Mouse (Mus musculus) naive thymus-derived CD4-positive, alpha-beta T cell, adult 2 months (primary cell): ENCODE data around the gene Homer1.
A peak's percentile ranks its signal among the peaks of the same experiment; 100 is the strongest.

ENCODE experiments used
- DNase-seq: peaks from one replicate; pipeline ENCODE4 v3.0.0-alpha.2; 2011; ENCODE audit warnings: low read depth

Homer1 gene

GRCm38 (mm10) chr13:93340555-93341278, 41.3 kb downstream of the Homer1 start:
- DNase-seq, result peak; percentile 47

DNA sequence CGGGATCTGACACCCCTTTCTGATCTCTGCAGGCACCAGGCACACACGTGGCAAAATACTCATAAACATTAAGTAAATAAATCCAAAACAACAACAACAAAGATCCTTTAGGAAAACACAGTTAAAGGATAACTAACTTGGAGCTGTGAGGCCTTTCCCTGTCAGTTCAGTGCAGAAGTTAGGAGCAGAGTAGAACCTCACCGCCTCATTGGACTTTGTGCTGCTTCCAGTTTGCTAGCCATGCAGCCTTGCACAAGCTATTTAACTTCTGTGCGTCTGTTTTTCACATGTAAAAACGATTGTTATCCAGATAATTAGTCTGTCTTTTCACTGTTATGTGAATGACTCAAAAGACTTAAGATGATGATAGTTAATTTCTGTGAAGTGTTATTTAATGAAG, 43.2 kb downstream of the Homer1 start:
- no peak for DNase-seq

DNA sequence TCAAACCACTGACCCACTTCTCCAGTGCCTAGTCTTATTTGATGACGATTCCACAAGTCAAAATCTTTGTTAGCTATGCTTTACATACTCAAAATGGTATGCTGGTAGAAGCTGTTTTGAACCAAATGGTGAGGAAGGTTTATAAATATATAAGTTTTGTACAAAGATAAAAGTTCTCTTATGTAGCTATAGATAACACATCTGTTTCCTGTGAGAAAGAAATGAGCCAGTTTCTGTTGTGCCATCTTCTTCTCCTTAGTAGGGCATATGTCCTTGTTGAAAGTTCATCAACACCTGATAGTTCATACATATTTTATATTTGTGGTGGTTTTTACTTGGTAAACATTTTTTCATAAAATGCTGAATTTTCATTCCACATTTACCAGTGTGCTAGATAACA, 45.0 kb downstream of the Homer1 start:
- DNase-seq, result no peak

DNA sequence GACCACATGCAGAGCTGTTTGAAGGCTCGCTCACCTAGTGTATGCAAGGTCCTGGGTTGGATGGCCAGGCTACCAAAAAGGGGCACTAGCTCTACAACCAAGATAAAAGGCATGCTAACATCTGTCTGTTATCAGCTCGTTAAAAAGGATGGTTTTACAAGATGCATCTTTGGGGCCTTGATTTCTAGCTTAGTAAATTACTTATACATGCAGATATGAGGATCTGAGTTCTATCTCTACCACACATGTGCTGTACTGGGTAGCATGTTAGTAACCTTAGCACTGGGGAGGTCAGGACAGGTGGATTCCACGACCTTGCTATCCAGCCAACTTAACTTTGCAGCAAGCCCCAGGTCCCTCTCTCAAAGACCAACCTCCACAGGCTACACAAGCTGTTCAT, 46.4 kb downstream of the Homer1 start:
- no peak for DNase-seq

DNA sequence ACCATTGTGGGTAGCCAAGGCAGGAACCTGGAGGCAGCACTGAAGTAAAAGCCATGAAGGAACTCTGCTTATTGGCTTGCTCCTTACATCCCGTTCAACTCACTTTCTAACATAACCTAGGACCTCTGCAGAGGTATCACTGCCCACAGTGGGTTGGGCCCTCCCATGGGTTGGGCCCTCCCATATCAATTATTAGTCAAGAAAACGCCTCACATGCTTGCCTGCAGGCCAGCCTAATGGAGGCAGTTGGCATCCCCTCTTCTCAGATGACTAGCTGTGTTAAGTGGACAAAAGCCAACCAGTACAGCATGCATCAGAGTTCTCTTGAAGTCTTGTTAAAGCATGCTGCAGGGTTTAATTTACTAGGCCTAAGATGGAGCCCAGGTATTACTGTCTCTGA, 52.6 kb downstream of the Homer1 start:
- no peak for DNase-seq

DNA sequence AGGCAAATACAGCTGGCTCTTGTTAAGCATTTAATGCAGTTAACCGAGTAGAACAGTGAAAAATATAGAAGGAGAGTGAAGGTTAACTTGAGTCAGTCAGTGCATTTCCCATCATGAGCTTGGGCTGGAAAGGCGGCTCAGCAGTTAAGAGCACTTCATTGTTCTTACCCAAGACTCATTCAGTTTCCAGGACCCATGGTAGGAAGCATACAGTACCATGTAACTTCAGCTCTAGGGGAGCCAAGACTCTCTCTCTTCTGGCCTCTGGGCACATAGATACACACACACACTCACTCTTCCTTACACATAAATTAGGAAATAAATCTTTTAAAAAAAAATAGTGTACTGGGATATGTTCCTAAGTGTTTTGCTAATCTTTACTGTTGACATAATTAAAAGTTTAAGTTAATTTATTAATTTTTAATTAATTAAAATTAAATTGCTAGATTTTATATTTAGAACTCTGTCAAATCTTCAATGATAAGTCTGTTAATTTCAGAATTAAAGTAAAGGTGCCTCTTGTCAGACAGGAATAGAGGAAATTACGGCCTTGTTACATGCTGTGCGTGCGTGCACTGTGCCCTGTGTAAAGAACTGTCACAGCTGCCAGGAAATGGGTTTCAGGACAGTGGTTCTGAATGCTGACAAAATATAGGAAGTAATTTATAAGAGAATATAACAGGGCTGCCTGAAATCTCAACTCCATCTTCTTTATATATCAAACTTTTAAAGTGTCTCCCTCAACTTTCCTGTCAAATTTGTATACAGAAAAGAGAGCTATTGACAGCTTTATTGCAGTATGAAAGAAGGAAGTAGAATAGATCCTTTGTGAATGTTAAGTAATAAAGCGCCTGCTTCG, 55.2 kb downstream of the Homer1 start:
- peak; percentile 55 for DNase-seq

- no peak for DNase-seq
Observed at GRCm38 (mm10) chr13:93355279-93355587, 55.8 kb downstream of the Homer1 start.

DNA sequence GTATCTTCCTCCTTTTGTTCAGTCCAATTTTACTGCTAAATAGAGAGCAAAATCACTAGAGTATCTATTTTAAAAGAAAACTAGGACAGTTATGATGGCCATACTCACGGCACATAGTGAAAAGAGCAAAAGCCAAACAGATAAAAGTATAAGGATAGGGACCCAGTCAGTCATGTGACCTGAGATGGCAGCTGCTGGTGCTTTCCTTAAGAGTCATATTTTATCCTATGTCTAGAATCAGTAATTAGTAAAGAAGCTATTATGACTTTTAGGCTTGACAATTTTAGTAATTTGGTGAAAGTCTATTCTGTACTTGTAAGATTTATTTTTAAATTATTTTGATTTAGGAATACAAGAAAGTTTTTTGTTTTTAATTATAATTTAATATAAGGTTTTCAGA, 59.1 kb downstream of the Homer1 start:
- DNase-seq, result no peak

DNA sequence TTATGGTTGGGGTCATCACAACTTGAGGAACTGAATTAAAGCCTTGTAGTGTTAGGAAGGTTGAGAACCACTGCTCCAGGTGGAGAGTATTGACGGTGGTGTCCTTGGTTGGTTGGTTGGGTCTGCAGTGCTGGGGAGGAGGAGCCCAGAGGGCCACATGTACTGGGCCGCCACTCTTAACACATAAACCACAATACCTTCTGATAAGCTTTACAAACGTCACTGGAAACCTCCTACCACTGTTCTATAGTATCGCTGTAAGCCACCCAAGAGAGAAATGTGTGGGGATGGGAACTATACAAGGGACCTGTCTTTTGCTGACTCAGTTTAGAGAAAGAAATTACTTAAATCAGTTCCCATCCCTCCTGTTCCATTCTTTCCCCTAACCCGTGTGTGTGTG, 68.1 kb downstream of the Homer1 start:
- DNase-seq, result no peak

- no peak for DNase-seq
Observed at GRCm38 (mm10) chr13:93368812-93369584, 69.6 kb downstream of the Homer1 start.

- no peak for DNase-seq
Observed at GRCm38 (mm10) chr13:93374457-93374856, 75.0 kb downstream of the Homer1 start.

GRCm38 (mm10) chr13:93378493-93378892, 79.1 kb downstream of the Homer1 start:
- DNase-seq, result no peak

DNA sequence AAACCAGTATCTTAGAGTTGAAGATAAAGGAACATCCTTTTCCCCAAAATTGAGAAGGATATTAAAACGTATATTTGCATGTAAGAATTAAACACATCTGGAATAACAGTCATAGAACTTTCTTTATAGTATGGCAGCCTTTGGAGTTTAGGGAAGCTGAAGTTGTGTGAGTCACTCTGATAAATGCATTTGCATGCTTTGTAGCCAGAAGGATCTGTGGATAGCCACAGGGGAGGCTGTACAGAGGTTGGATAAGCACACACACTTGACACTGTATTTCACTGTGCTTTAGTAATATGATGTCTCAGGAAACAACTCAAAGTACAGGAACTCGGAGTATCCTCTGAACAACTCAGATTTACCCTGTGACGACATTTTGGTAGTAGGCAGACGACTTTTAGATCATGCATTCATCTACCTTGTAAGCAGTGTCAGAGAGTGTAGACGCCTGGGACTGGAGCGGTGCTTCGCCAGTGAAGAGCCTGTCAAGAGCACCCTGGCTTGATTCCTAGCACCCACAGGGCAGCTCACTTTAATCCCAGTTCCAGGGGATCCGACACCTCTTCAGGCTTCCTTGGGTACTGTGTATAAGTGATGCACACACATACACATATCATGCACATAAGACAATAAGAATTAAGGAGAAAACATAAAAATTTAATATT, 81.1 kb downstream of the Homer1 start:
- DNase-seq, result no peak

GRCm38 (mm10) chr13:93381301-93381700, 81.9 kb downstream of the Homer1 start:
- DNase-seq, result no peak

DNA sequence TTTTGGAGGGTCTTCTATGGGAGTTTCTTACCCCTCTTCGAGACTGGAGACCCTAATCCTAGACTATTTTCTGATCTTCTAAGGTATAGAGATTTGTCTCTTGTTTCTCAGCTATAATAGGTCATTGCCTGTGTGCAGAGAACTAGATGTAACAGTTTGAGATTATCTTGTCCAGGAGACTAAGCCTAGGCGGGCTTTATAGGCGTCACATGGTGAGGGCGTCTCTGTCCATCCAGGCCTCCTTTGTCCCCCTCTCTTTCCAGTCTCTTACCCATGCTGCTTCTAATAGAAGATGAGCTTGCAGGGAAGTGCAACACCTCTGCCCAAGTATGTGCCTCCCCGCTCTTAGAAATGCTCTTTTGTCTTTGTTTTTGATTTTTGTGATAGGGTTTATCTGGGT, 83.7 kb downstream of the Homer1 start:
- DNase-seq, result no peak

DNA sequence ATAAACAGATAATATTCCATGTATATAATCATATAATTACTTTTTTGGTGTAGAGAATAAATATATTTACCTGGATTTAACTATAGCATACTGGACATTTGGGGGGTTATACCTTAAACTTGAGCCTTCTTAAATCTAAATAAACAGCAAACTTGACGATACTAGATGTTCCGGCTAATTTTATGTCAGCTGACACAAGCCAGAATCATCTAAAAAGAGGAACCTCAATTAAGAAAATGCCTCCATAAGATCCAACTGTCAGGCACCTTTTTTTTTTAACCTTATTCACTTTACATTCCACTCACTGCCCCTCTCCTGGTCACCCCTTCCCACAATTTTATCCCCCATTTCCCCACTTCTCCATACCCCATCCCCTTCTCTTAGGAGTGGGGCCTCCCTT, 84.2 kb downstream of the Homer1 start:
- no peak for DNase-seq

DNA sequence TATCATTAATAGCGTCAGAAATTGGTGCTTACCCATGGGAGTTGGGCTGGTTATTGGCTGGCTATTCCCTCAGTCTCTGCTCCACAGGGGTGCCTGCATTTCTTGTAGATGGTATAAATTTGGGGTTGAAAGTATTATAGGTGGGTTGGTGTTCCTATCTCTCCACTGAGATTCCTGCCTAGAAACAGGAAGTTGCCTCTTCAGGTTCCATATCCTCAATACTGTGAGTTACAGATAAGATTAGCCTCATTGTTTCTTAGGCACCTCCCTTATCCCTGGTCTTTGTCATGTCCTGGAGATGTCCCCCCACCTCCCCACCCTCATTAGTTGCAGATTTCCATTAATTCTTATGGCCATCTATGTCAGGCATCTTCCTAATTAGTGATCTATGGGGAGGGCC, 85.0 kb downstream of the Homer1 start:
- no peak for DNase-seq

- DNase-seq, result no peak
Observed at GRCm38 (mm10) chr13:93385147-93385546, 85.7 kb downstream of the Homer1 start.

DNA sequence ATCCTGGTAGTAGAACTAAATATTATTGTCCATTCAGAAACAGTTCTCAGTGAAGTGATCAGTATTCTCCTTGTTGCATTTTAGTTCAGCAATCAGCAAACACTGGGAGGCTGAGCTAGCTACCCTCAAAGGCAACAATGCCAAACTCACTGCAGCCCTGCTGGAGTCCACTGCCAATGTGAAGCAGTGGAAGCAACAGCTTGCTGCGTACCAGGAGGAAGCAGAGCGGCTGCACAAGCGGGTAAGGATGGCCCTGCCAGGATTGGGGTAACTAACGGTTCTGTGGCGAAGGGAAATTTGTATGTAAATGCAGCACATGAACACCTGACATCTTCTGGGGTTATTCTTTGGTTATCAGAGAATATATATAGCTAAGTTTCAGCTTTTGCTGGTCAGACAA, 88.0 kb downstream of the Homer1 start:
- no peak for DNase-seq

DNA sequence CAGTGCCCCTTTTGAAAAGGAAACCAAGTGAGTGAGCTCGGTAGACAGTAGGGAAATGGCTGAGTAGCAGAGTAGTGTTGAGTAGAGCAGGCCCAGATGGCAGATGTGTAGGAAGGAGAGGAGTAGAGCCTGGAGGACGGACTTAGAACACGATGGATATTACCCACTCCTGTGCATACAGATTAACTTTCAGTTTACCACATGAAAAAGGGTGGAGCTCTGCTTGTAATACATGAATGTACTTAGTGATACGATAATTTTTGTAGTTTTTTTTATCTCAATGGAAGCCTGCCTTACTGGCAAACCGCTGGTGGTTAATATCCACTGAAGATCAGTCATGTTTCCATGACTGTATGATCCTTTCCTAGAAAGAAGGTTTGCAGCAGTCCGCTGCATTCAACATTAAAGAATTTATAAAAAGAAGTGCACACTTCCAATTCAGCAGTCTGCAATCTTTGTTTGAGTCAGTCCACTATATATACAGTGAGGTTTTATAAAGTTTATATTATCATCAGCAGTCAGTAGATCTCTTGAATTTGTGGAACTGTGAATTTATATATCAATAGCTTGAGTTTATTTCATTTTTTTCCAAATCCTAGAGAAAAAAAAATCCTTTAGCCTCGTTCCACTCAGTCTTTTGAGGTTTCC, 89.3 kb downstream of the Homer1 start:
- DNase-seq, result peak; percentile 2

DNA sequence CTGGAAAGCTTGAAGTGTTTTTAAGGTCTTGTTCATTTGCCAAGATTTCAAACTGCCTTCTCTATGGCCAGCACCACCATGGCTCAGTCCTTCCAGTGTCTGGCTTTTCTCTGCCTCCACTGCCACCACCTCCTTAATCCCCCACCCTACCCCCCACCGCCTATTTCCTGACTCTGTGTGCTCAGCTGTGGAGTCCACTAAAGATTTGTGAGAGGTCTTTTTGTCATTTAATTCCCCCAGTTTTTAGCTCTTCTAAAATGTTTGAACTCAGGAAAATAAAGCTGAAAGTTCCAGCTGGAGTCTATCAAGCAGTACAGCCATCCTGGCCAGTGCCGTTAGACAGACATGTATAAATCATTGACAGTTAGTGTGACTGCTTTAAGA, 89.8 kb downstream of the Homer1 start:
- DNase-seq, result no peak

DNA sequence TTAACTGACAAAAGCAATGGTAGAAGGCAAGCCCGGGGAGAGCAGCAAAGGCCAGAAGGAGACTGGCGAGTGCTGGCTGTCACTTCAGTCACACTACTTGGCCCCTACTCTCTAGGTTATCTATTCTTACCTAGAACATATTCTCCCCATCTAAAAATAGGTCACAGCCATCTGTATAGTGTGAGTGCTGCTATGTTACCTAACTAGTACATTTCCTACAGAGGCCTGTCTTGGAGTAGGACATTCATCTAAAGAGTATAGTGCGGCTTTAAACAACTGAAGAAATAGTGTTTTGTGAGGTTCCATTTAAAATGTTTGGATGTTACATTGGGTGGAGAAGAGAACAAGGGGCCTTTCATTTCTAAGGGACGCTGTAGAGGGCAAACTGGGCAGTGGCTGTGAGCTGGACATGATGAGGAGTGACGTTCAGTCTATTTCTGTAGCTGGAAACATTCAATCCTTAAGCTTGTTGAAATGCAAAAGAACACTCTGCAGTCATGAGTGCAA, 100.3 kb downstream of the Homer1 start:
- no peak for DNase-seq
